Mouse (Mus musculus): Measurements from ENCODE around the gene Dcp1b. TPM values are rescaled to one million over a fixed set of nuclear protein-coding genes. Genes with fewer than 3 reads are reported as not detected.

Dcp1b gene
- polyA plus RNA-seq, 1 experiment from 2014 or later: 10.6 TPM

GRCm38 (mm10) chr6:119187631-119188030, 12.6 kb downstream of the Dcp1b start:
- Histone ChIP-seq H3K9me3 (ENCODE audit: control insufficient read depth, low read length) (no peaks in the 10 kb centered on the region), H3K4me1 (ENCODE audit: control insufficient read depth, insufficient read depth, low read depth, low read length) (no peaks in the 10 kb centered on the region), H3K4me2 (ENCODE audit: low read length) (no peak overlapping the region), H3K4me3 (ENCODE audit: low read length) (no peak overlapping the region), H3K36me3 (ENCODE audit: control insufficient read depth, insufficient read depth, low read length) (peaks cover 10% of the 10 kb centered on the region), H3K27ac (ENCODE audit: low read depth, low read length) (no peak overlapping the region), H3K9ac (ENCODE audit: low read depth, low read length) (no peak overlapping the region), H3K27me3 (replicated peaks; ENCODE audit: control insufficient read depth, insufficient read depth, low read length) (no peaks in the 10 kb centered on the region)
- 54% methylated on average over 6 of the region's 6 CpGs for WGBS
- ATAC-seq: no peak

GRCm38 (mm10) chr6:119191478-119191877, 16.4 kb downstream of the Dcp1b start:
- ATAC-seq: no peak
- 93% methylated on average over 4 of the region's 4 CpGs for WGBS
- H3K9me3 ChIP-seq (ENCODE audit: control insufficient read depth, low read length): no peaks in the 10 kb centered on the region

GRCm38 (mm10) chr6:119193571-119194154, 18.6 kb downstream of the Dcp1b start:
- H3K27ac ChIP-seq (ENCODE audit: low read depth, low read length): no peak overlapping the region
- 94% methylated on average over 15 of the region's 15 CpGs for WGBS
- peaks cover 15% of the 10 kb centered on the region; the same call in 1 of the 2 replicates for H3K36me3 ChIP-seq (ENCODE audit: control insufficient read depth, insufficient read depth, low read length)
- no peaks in the 10 kb centered on the region for H3K27me3 ChIP-seq (replicated peaks; ENCODE audit: control insufficient read depth, insufficient read depth, low read length)
- H3K9me3 ChIP-seq (ENCODE audit: control insufficient read depth, low read length): no peaks in the 10 kb centered on the region
- H3K4me3 ChIP-seq (ENCODE audit: low read length): no peak overlapping the region
- H3K4me2 ChIP-seq (ENCODE audit: low read length): no peak overlapping the region
- H3K9ac ChIP-seq (ENCODE audit: low read depth, low read length): no peak overlapping the region
- no peak for ATAC-seq
- H3K4me1 ChIP-seq (ENCODE audit: control insufficient read depth, insufficient read depth, low read depth, low read length): peaks cover 4% of the 10 kb centered on the region; the same call in 1 of the 2 replicates

More at GRCm38 (mm10) chr6:119191478-119191877, 16.4 kb downstream of the Dcp1b start:
- Histone ChIP-seq H3K4me1 (ENCODE audit: control insufficient read depth, insufficient read depth, low read depth, low read length) (no peaks in the 10 kb centered on the region), H3K4me2 (ENCODE audit: low read length) (no peak overlapping the region), H3K27ac (ENCODE audit: low read depth, low read length) (no peak overlapping the region), H3K4me3 (ENCODE audit: low read length) (no peak overlapping the region), H3K27me3 (replicated peaks; ENCODE audit: control insufficient read depth, insufficient read depth, low read length) (no peaks in the 10 kb centered on the region), H3K9ac (ENCODE audit: low read depth, low read length) (no peak overlapping the region), H3K36me3 (ENCODE audit: control insufficient read depth, insufficient read depth, low read length) (peaks cover 15% of the 10 kb centered on the region; the same call in 1 of the 2 replicates)

GRCm38 (mm10) chr6:119194161-119194560, 19.1 kb downstream of the Dcp1b start:
- ATAC-seq: no peak
- Histone ChIP-seq H3K4me2 (ENCODE audit: low read length) (no peak overlapping the region), H3K27me3 (replicated peaks; ENCODE audit: control insufficient read depth, insufficient read depth, low read length) (no peaks in the 10 kb centered on the region), H3K4me3 (ENCODE audit: low read length) (no peak overlapping the region), H3K9ac (ENCODE audit: low read depth, low read length) (no peak overlapping the region), H3K9me3 (ENCODE audit: control insufficient read depth, low read length) (no peaks in the 10 kb centered on the region), H3K4me1 (ENCODE audit: control insufficient read depth, insufficient read depth, low read depth, low read length) (peaks cover 4% of the 10 kb centered on the region; the same call in 1 of the 2 replicates), H3K27ac (ENCODE audit: low read depth, low read length) (no peak overlapping the region), H3K36me3 (ENCODE audit: control insufficient read depth, insufficient read depth, low read length) (peaks cover 15% of the 10 kb centered on the region; the same call in 1 of the 2 replicates)
- 85% methylated on average over 9 of the region's 9 CpGs for WGBS

GRCm38 (mm10) chr6:119194601-119195000, 19.5 kb downstream of the Dcp1b start:
- ATAC-seq: no peak
- WGBS: 92% methylated on average over 7 of the region's 7 CpGs
- Histone ChIP-seq H3K27me3 (replicated peaks; ENCODE audit: control insufficient read depth, insufficient read depth, low read length) (no peaks in the 10 kb centered on the region), H3K9ac (ENCODE audit: low read depth, low read length) (no peak overlapping the region), H3K36me3 (ENCODE audit: control insufficient read depth, insufficient read depth, low read length) (peaks cover 15% of the 10 kb centered on the region; the same call in 1 of the 2 replicates), H3K27ac (ENCODE audit: low read depth, low read length) (no peak overlapping the region), H3K4me2 (ENCODE audit: low read length) (no peak overlapping the region), H3K4me3 (ENCODE audit: low read length) (no peak overlapping the region), H3K9me3 (ENCODE audit: control insufficient read depth, low read length) (no peaks in the 10 kb centered on the region), H3K4me1 (ENCODE audit: control insufficient read depth, insufficient read depth, low read depth, low read length) (peaks cover 4% of the 10 kb centered on the region; the same call in 1 of the 2 replicates)

- ATAC-seq: no peak
- Histone ChIP-seq H3K36me3 (ENCODE audit: control insufficient read depth, insufficient read depth, low read length) (peaks cover 14% of the 10 kb centered on the region; the same call in 1 of the 2 replicates), H3K4me2 (ENCODE audit: low read length) (no peak within 1 kb of the TSS), H3K4me1 (ENCODE audit: control insufficient read depth, insufficient read depth, low read depth, low read length) (peaks cover 4% of the 10 kb centered on the region; the same call in 1 of the 2 replicates), H3K9me3 (ENCODE audit: control insufficient read depth, low read length) (no peaks in the 10 kb centered on the region), H3K27ac (ENCODE audit: low read depth, low read length) (no peak within 1 kb of the TSS), H3K4me3 (ENCODE audit: low read length) (no peak within 1 kb of the TSS), H3K27me3 (replicated peaks; ENCODE audit: control insufficient read depth, insufficient read depth, low read length) (no peaks in the 10 kb centered on the region), H3K9ac (ENCODE audit: low read depth, low read length) (no peak within 1 kb of the TSS)
- 72% methylated on average over 17 of the region's 17 CpGs for WGBS
Measured at GRCm38 (mm10) chr6:119196382-119197305, 21.6 kb downstream of the Dcp1b start, which contains the start of gene Cacna1c. TSS of gene Cacna1c (minus strand) at chr6:119196418.

- 26% methylated on average over 15 of the region's 15 CpGs for whole genome bisulfite sequencing
- H3K9me3 ChIP-seq (ENCODE audit: control insufficient read depth, low read length): no peaks in the 10 kb centered on the region
- peak; percentile 34; the same call in 1 of the 2 replicates for ATAC-seq
- no peak overlapping the region for H3K4me3 ChIP-seq (ENCODE audit: low read length)
- peaks cover 10% of the 10 kb centered on the region; the same call in 1 of the 2 replicates for H3K36me3 ChIP-seq (ENCODE audit: control insufficient read depth, insufficient read depth, low read length)
- no peak overlapping the region for H3K27ac ChIP-seq (ENCODE audit: low read depth, low read length)
- H3K9ac ChIP-seq (ENCODE audit: low read depth, low read length): no peak overlapping the region
- H3K4me1 ChIP-seq (ENCODE audit: control insufficient read depth, insufficient read depth, low read depth, low read length): peaks cover 4% of the 10 kb centered on the region; the same call in 1 of the 2 replicates
- H3K4me2 ChIP-seq (ENCODE audit: low read length): no peak overlapping the region
- H3K27me3 ChIP-seq (replicated peaks; ENCODE audit: control insufficient read depth, insufficient read depth, low read length): no peaks in the 10 kb centered on the region
Measured at GRCm38 (mm10) chr6:119198534-119199273, 23.7 kb downstream of the Dcp1b start.

GRCm38 (mm10) chr6:119199274-119199879, 24.3 kb downstream of the Dcp1b start:
- no peak for ATAC-seq
- 22% methylated on average over 8 of the region's 8 CpGs for WGBS
- no peak overlapping the region for H3K4me2 ChIP-seq (ENCODE audit: low read length)

More at GRCm38 (mm10) chr6:119199274-119199879, 24.3 kb downstream of the Dcp1b start:
- H3K27ac ChIP-seq (ENCODE audit: low read depth, low read length): no peak overlapping the region
- no peak overlapping the region for H3K9ac ChIP-seq (ENCODE audit: low read depth, low read length)
- H3K4me1 ChIP-seq (ENCODE audit: control insufficient read depth, insufficient read depth, low read depth, low read length): peaks cover 4% of the 10 kb centered on the region; the same call in 1 of the 2 replicates
- no peaks in the 10 kb centered on the region for H3K27me3 ChIP-seq (replicated peaks; ENCODE audit: control insufficient read depth, insufficient read depth, low read length)
- no peaks in the 10 kb centered on the region for H3K9me3 ChIP-seq (ENCODE audit: control insufficient read depth, low read length)
- H3K4me3 ChIP-seq (ENCODE audit: low read length): no peak overlapping the region
- peaks cover 6% of the 10 kb centered on the region; the same call in 1 of the 2 replicates for H3K36me3 ChIP-seq (ENCODE audit: control insufficient read depth, insufficient read depth, low read length)

All from hindbrain, embryonic 16.5 days (tissue).